Mouse (Mus musculus): ENCODE measurements around the gene Fbxl21. TPM values are rescaled to one million over a fixed set of nuclear protein-coding genes. Genes with fewer than 3 reads are reported as not detected.

Gene Fbxl21
- polyA plus RNA-seq, 1 experiment from 2014 or later: 3.3 TPM

DNA sequence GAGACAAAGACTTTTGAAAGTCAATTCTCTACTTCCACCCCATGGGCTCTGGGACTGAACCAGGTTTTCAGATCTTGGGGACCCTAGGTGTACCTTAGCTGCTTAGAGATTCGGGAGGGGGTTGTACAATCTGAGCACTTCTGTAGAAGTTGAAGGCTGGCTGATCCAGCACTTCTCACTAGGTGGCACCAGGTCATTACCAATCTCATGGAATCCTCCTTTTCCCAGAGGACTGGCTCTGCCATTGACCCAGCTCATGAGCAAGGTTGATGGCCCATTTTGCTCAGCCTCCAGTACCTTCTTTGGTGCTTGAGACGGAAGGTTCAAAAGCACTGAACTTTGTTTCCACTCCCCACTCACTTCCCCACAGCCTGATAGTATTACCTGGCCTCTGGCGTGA lies 22.1 kb upstream of the Fbxl21 start:
- Histone ChIP-seq H3K4me2 (ENCODE audit: low read length) (no peak overlapping the region), H3K9me3 (ENCODE audit: control insufficient read depth, low read length) (no peaks in the 10 kb centered on the region), H3K9ac (replicated peaks; ENCODE audit: low read length) (no peak overlapping the region), H3K27ac (replicated peaks; ENCODE audit: low read depth, low read length) (no peak overlapping the region), H3K27me3 (ENCODE audit: control insufficient read depth, insufficient read depth, low read length) (no peaks in the 10 kb centered on the region), H3K4me3 (replicated peaks; ENCODE audit: low read depth, low read length) (no peak overlapping the region), H3K4me1 (ENCODE audit: control insufficient read depth, insufficient read depth, low read length) (no peaks in the 10 kb centered on the region), H3K36me3 (ENCODE audit: control insufficient read depth, insufficient read depth, low read length) (no peaks in the 10 kb centered on the region)
- WGBS: 81% methylated on average over 3 of the region's 3 CpGs
- peak; percentile 60 for DNase-seq
- ATAC-seq (ENCODE audit: low FRiP score, low TSS enrichment): no peak

GRCm38 (mm10) chr13:56500636-56501035 lies 21.6 kb upstream of the Fbxl21 start:
- H3K27me3 ChIP-seq (ENCODE audit: control insufficient read depth, insufficient read depth, low read length): no peaks in the 10 kb centered on the region
- no peak for DNase-seq
- no peaks in the 10 kb centered on the region for H3K4me1 ChIP-seq (ENCODE audit: control insufficient read depth, insufficient read depth, low read length)
- WGBS: 92% methylated on average over 8 of the region's 8 CpGs
- no peak overlapping the region for H3K4me3 ChIP-seq (replicated peaks; ENCODE audit: low read depth, low read length)
- no peak for ATAC-seq (ENCODE audit: low FRiP score, low TSS enrichment)
- H3K9ac ChIP-seq (replicated peaks; ENCODE audit: low read length): no peak overlapping the region
- no peak overlapping the region for H3K27ac ChIP-seq (replicated peaks; ENCODE audit: low read depth, low read length)
- H3K4me2 ChIP-seq (ENCODE audit: low read length): no peak overlapping the region
- no peaks in the 10 kb centered on the region for H3K9me3 ChIP-seq (ENCODE audit: control insufficient read depth, low read length)
- no peaks in the 10 kb centered on the region for H3K36me3 ChIP-seq (ENCODE audit: control insufficient read depth, insufficient read depth, low read length)

DNA sequence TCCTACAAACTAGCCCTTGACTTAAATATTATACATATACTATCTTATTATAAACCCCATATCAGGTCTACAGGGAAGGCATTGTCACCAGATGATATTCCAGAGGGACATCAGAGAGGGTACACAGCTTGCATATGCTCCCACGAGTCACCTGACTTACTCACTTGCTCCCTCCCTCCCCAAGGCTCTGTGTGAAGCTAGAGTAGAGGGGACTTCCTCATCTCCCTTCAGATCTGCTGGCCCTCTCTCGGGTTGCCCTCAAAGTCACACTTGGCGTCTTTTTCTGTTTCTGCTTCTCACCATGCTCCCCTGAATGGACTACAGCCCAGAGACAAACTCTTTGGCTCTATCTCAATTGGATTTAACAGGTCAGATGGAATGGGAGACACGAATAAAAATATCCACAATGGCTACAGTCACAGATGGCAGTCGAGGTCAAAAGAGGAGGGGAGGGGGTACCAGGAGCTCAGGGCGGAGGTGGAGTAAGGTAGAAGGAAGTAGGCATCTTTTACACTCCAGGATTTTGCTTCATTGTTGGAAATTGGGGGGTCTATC lies 20.3 kb upstream of the Fbxl21 start:
- no peak overlapping the region for H3K4me2 ChIP-seq (ENCODE audit: low read length)
- H3K9ac ChIP-seq (replicated peaks; ENCODE audit: low read length): no peak overlapping the region
- H3K4me1 ChIP-seq (ENCODE audit: control insufficient read depth, insufficient read depth, low read length): no peaks in the 10 kb centered on the region
- ATAC-seq (ENCODE audit: low FRiP score, low TSS enrichment) (no peak), DNase-seq (no peak)
- no peaks in the 10 kb centered on the region for H3K27me3 ChIP-seq (ENCODE audit: control insufficient read depth, insufficient read depth, low read length)
- H3K4me3 ChIP-seq (replicated peaks; ENCODE audit: low read depth, low read length): no peak overlapping the region
- no peak overlapping the region for H3K27ac ChIP-seq (replicated peaks; ENCODE audit: low read depth, low read length)
- no peaks in the 10 kb centered on the region for H3K9me3 ChIP-seq (ENCODE audit: control insufficient read depth, low read length)
- WGBS: 75% methylated on average over 6 of the region's 6 CpGs
- no peaks in the 10 kb centered on the region for H3K36me3 ChIP-seq (ENCODE audit: control insufficient read depth, insufficient read depth, low read length)

DNA sequence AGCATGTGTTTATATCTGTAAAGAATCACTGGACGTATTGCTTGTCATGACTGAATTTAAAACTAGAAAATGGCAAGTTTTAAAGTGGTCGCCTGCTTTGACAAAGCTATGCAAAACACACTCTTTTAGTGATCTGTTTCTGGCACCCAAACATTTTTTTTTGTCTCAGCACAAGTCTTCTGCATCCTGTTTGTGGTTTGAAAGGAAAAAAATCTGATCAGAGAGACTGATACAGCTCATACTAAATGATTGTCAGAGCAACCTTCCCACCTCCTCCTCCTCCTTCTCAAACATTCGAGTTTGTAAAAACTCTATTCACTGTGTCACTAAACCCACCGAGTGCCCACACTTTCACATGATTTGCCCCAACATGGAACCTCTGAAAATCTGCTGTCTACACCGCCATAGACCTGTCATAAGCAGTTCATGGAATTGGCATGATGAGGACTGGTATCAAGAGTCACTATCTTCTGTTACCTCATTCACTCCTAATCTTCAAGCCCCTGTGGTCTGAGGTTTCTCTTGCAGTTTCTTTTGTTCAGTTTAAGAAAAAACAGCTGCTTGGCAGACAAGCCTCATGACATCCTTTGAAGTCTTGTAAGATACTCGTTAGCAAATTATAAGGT lies 15.3 kb upstream of the Fbxl21 start:
- no peaks in the 10 kb centered on the region for H3K27me3 ChIP-seq (ENCODE audit: control insufficient read depth, insufficient read depth, low read length)
- H3K4me1 ChIP-seq (ENCODE audit: control insufficient read depth, insufficient read depth, low read length): no peaks in the 10 kb centered on the region
- no peak overlapping the region for H3K27ac ChIP-seq (replicated peaks; ENCODE audit: low read depth, low read length)
- no peaks in the 10 kb centered on the region for H3K9me3 ChIP-seq (ENCODE audit: control insufficient read depth, low read length)
- 81% methylated on average over 6 of the region's 6 CpGs for WGBS
- H3K36me3 ChIP-seq (ENCODE audit: control insufficient read depth, insufficient read depth, low read length): no peaks in the 10 kb centered on the region
- no peak overlapping the region for H3K4me2 ChIP-seq (ENCODE audit: low read length)
- no peak for DNase-seq
- ATAC-seq (ENCODE audit: low FRiP score, low TSS enrichment): no peak
- no peak overlapping the region for H3K9ac ChIP-seq (replicated peaks; ENCODE audit: low read length)
- H3K4me3 ChIP-seq (replicated peaks; ENCODE audit: low read depth, low read length): no peak overlapping the region

GRCm38 (mm10) chr13:56509796-56510195 lies 12.5 kb upstream of the Fbxl21 start:
- H3K36me3 ChIP-seq (ENCODE audit: control insufficient read depth, insufficient read depth, low read length): no peaks in the 10 kb centered on the region
- H3K9me3 ChIP-seq (ENCODE audit: control insufficient read depth, low read length): no peaks in the 10 kb centered on the region
- no peak overlapping the region for H3K4me3 ChIP-seq (replicated peaks; ENCODE audit: low read depth, low read length)
- no peak for DNase-seq
- no peak overlapping the region for H3K9ac ChIP-seq (replicated peaks; ENCODE audit: low read length)
- 81% methylated on average over 2 of the region's 2 CpGs for WGBS
- no peaks in the 10 kb centered on the region for H3K4me1 ChIP-seq (ENCODE audit: control insufficient read depth, insufficient read depth, low read length)
- no peaks in the 10 kb centered on the region for H3K27me3 ChIP-seq (ENCODE audit: control insufficient read depth, insufficient read depth, low read length)
- no peak overlapping the region for H3K4me2 ChIP-seq (ENCODE audit: low read length)
- no peak overlapping the region for H3K27ac ChIP-seq (replicated peaks; ENCODE audit: low read depth, low read length)
- ATAC-seq (ENCODE audit: low FRiP score, low TSS enrichment): no peak

GRCm38 (mm10) chr13:56513595-56513994 lies 8.7 kb upstream of the Fbxl21 start:
- Histone ChIP-seq H3K9me3 (ENCODE audit: control insufficient read depth, low read length) (no peaks in the 10 kb centered on the region), H3K36me3 (ENCODE audit: control insufficient read depth, insufficient read depth, low read length) (no peaks in the 10 kb centered on the region), H3K4me3 (replicated peaks; ENCODE audit: low read depth, low read length) (no peak overlapping the region), H3K27me3 (ENCODE audit: control insufficient read depth, insufficient read depth, low read length) (no peaks in the 10 kb centered on the region), H3K9ac (replicated peaks; ENCODE audit: low read length) (no peak overlapping the region), H3K4me2 (ENCODE audit: low read length) (no peak overlapping the region), H3K4me1 (ENCODE audit: control insufficient read depth, insufficient read depth, low read length) (no peaks in the 10 kb centered on the region), H3K27ac (replicated peaks; ENCODE audit: low read depth, low read length) (no peak overlapping the region)
- ATAC-seq (ENCODE audit: low FRiP score, low TSS enrichment) (no peak), DNase-seq (no peak)

GRCm38 (mm10) chr13:56516311-56516710 lies 6.0 kb upstream of the Fbxl21 start:
- H3K4me1 ChIP-seq (ENCODE audit: control insufficient read depth, insufficient read depth, low read length): no peaks in the 10 kb centered on the region
- H3K4me2 ChIP-seq (ENCODE audit: low read length): no peak overlapping the region
- H3K4me3 ChIP-seq (replicated peaks; ENCODE audit: low read depth, low read length): no peak overlapping the region
- no peak overlapping the region for H3K27ac ChIP-seq (replicated peaks; ENCODE audit: low read depth, low read length)
- no peaks in the 10 kb centered on the region for H3K36me3 ChIP-seq (ENCODE audit: control insufficient read depth, insufficient read depth, low read length)
- WGBS: 67% methylated on average over 4 of the region's 4 CpGs
- H3K9ac ChIP-seq (replicated peaks; ENCODE audit: low read length): no peak overlapping the region
- no peaks in the 10 kb centered on the region for H3K9me3 ChIP-seq (ENCODE audit: control insufficient read depth, low read length)
- DNase-seq (peak; percentile 17), ATAC-seq (ENCODE audit: low FRiP score, low TSS enrichment) (no peak)
- H3K27me3 ChIP-seq (ENCODE audit: control insufficient read depth, insufficient read depth, low read length): no peaks in the 10 kb centered on the region

DNA sequence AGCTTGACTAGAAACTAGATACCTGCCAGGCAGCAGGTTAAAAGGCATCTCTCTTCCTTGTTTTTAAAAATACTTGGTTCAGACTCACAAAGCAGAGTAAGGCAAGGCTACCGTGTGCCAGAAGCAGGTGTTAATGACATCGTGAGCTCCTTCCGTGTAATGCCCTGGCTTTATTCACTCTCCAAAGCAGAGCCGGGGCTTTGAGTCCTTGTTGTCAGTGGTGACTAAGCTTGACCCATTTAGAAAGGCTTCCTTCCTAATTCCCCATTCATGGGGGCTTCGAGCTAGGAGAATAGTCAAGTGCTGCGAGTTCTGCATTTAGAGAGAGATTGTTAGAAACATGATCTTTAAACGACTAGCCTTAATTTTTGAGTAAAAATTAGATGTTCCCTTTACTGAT lies 5.5 kb upstream of the Fbxl21 start:
- H3K27ac ChIP-seq (replicated peaks; ENCODE audit: low read depth, low read length): no peak overlapping the region
- no peak overlapping the region for H3K4me3 ChIP-seq (replicated peaks; ENCODE audit: low read depth, low read length)
- H3K27me3 ChIP-seq (ENCODE audit: control insufficient read depth, insufficient read depth, low read length): no peaks in the 10 kb centered on the region
- H3K4me1 ChIP-seq (ENCODE audit: control insufficient read depth, insufficient read depth, low read length): no peaks in the 10 kb centered on the region
- no peak overlapping the region for H3K9ac ChIP-seq (replicated peaks; ENCODE audit: low read length)
- no peaks in the 10 kb centered on the region for H3K9me3 ChIP-seq (ENCODE audit: control insufficient read depth, low read length)
- H3K36me3 ChIP-seq (ENCODE audit: control insufficient read depth, insufficient read depth, low read length): no peaks in the 10 kb centered on the region
- WGBS: 16% methylated on average over 7 of the region's 7 CpGs
- no peak for ATAC-seq (ENCODE audit: low FRiP score, low TSS enrichment)
- H3K4me2 ChIP-seq (ENCODE audit: low read length): no peak overlapping the region
- DNase-seq: peak; percentile 24

GRCm38 (mm10) chr13:56522821-56523167 lies 522 bp downstream of the Fbxl21 start:
- H3K4me2 ChIP-seq (ENCODE audit: low read length): peak overlapping the region; percentile 92
- no peak for DNase-seq
- H3K4me3 ChIP-seq (replicated peaks; ENCODE audit: low read depth, low read length): peak overlapping the region; percentile 64
- no peak for ATAC-seq (ENCODE audit: low FRiP score, low TSS enrichment)
- H3K9me3 ChIP-seq (ENCODE audit: control insufficient read depth, low read length): no peaks in the 10 kb centered on the region
- no peaks in the 10 kb centered on the region for H3K27me3 ChIP-seq (ENCODE audit: control insufficient read depth, insufficient read depth, low read length)
- peak overlapping the region; percentile 66 for H3K9ac ChIP-seq (replicated peaks; ENCODE audit: low read length)
- no peaks in the 10 kb centered on the region for H3K36me3 ChIP-seq (ENCODE audit: control insufficient read depth, insufficient read depth, low read length)
- 7% methylated on average over 8 of the region's 8 CpGs for WGBS
- H3K4me1 ChIP-seq (ENCODE audit: control insufficient read depth, insufficient read depth, low read length): no peaks in the 10 kb centered on the region
- no peak overlapping the region for H3K27ac ChIP-seq (replicated peaks; ENCODE audit: low read depth, low read length)
